Mouse (Mus musculus): ENCODE measurements around the gene Syt8. TPM values are rescaled to one million over a fixed set of nuclear protein-coding genes. Genes with fewer than 3 reads are reported as not detected.

The Syt8 gene
- total RNA-seq, 2 experiments from 2014 or later: not detected

DNA sequence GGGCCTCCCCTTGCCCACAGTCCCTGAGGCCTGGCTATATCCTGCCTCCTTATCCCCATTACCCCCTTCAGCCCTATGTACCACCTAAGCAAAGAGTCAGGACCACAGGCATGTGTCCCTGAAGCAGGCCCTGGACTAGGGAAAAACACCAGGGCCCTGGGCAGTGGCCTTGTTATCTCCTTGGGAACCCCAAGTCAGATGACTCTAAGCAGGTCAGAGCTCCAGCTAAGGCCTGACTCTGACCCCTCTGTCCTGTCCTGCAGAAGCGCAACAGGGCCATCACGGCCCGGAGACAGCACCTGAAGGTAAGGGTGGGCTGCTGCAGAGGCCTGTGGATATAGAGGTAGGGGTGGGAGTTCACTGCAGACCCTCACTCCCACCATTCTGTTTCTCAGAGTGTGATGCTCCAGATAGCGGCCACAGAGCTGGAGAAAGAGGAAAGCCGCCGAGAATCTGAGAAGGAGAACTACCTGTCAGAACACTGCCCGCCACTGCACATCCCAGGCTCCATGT, 8.3 kb downstream of the Syt8 start:
- ATAC-seq (replicated peaks; ENCODE audit: poor library complexity, severe bottlenecking): peak; percentile 11

DNA sequence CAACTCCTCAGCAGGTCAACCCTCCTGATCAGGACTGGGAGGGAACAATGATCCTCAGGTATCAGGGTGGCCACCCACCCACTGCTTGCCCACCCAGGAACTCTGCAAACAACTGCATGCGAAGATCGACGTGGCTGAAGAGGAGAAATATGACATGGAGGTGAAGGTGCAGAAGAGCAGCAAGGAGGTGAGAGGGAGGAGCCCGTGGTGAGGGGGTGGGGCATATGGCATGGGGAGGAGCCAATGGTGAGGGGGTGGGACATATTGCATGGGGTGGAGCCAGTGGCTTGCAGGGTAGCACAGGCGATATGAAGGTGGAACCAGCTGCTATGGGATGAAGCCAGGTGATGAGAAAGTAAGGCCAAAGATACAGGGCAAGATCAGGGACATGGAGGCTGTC, 8.8 kb downstream of the Syt8 start:
- no peak for ATAC-seq (replicated peaks; ENCODE audit: poor library complexity, severe bottlenecking)

DNA sequence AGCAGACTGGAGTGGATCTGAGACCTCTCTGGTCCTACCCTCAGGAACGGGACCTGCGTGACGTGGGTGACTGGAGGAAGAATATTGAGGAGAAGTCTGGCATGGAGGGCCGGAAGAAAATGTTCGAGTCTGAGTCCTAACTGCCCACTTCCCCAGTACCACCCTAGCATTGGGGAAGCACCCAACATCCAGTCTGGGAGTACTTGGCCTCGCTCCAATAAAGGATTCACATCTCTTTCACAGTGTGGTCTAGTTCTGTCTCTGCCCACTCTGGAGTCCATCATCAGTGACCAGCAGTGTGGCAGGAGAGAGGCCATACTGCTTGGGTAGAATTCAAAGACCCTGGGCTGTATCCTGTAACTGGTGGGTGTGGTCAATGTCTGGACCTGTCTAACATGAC, 9.5 kb downstream of the Syt8 start:
- no peak for ATAC-seq (replicated peaks; ENCODE audit: poor library complexity, severe bottlenecking)

DNA sequence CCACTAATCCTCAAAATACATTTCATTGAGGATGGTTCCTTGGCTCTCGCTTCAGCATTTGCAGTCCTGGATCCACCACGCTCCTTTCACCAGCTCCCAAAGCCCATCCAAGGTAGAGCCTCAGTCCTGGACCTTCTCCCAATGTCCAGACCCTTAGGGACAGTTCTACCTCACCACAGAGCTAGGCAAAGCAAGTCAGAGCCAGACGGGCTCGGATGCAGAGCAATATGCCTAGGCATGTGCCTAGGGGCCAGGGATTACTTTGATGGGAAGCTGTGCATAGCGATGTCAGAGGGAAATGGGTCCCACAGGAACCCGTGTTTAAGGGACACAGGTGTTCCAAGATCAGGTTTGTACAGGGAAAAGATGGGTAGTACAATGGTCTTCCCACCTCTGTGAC, 10.7 kb downstream of the Syt8 start:
- ATAC-seq (replicated peaks; ENCODE audit: poor library complexity, severe bottlenecking): no peak

DNA sequence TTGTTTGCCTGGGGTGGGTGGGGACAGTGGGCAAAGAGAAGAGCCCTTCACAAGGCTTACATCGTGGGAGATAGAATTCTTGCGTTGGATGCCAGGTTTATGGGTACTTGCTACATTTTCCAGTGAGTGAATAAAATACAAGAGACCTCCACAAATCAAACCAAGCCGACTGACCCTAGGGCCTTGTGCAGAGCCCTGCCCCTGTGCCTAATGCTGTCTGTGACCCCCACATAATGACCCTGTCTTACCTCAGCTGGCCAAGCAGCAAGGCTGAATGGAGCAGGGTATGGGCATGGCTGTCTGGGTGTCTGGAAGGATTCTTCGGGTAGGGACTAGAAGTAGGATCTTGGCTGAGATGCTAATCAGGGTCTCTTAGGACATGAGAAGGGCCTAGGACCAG, 11.6 kb downstream of the Syt8 start:
- no peak for ATAC-seq (replicated peaks; ENCODE audit: poor library complexity, severe bottlenecking)

DNA sequence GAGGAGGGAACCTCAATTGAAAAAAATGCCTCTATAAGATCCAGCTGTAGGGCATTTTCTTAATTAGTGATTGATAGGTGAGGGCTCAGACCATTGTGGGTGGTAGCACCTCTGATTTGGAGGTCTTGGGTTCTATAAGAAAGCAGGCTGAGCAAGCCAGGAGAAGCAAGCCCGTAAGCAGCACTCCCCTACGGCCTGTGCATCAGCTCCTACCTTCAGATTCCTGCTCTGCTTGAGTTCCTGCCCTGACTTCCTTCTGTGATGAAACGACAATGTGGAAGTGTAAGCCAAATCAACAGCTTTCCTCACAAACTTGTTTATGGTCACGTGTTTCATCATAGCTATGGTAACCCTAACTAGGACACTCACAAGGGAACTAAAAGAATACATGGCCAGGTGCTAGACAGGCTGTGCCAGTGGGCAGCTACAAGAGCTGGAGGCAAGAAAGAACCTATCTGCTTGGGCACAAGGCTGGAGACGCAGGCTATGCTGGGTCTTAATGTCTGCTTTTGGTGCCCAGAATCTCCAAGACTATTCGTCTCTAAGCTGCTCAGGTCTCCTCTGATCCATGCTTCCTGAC, 14.5 kb downstream of the Syt8 start:
- ATAC-seq (replicated peaks; ENCODE audit: poor library complexity, severe bottlenecking): peak; percentile 91

DNA sequence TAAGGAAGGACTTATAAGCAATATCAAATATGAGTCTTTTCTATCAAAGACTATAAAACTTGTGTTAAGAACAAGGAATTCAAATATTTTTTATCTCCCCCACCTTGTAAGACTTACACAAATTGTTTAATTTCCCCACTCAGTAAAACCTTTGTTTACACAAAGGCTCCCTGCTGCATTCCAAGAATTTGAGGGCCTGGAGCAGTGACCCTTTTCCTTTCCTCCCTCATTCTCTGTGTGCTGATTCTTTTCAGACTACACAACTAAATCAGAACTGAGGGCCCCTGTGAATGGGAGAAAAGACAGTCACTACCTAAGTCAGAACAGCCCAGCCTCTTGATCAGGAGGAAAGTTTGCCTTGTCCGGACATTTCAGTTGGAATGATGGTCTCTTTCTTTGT, 20.1 kb downstream of the Syt8 start:
- ATAC-seq (replicated peaks; ENCODE audit: poor library complexity, severe bottlenecking): no peak

DNA sequence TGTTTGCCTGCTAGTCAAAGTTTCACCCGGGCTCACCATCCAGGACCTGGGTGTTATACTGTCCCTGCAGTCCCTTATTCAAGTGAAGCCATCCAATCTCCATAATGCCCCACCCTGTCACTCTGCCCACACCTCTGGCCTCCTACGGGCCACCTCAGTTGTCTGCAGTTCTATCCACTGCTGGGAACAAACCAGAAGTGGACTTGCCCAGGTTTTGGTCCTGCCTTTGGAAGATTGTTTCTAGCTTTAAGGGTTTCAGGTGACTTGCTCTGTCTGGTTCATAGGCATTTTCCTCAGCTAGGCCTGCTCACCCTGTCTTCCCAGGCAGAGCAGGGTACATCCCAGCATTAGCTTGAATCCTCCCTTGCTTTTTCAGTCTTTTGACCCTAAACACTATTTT, 20.6 kb downstream of the Syt8 start:
- no peak for ATAC-seq (replicated peaks; ENCODE audit: poor library complexity, severe bottlenecking)

DNA sequence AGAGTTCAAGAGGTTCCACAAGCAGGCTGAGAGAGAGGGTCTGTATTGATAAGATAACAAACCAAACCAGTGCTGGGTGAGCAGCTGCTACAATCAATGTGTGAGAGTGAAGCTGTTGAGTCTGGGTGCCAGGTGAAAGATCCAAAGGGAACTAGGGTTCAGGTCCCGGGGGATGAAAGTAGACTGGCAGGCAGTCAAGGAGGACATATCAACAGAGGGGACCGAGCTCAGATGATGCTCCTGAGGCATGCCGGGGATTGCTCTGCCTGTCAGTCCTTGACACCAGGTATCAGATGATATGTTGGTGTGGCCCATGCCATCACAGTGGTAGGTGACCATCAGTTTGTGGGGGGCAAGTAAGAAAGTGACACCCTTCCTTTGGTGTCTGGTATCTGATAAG, 22.2 kb downstream of the Syt8 start:
- ATAC-seq (replicated peaks; ENCODE audit: poor library complexity, severe bottlenecking): no peak

DNA sequence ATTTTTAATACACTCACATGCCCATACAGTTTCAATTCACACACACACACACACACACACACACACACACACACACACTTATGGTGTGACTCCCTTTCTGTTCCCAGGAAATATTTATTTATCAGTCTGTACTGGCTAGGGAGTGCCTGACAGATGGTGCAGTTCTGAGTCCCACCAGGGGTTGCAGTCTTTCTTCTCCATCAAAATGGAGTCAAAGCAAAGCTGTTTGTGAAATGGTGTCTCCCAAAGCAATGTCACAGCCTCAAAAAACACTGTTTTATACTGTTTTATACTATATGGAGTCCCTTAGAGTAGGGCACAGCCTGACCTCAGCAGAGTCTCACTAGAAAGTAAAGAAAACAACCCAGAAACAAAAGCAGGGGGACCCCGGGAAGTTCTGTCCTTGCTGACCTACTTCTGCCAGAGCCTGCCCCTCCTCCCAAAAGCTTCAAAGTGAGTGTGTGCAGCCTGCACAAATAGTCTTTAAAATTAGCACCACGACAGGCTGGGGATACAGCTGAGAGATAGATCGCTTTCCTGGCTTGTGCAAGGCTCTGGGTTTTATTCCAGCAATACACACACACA, 22.7 kb downstream of the Syt8 start:
- no peak for ATAC-seq (replicated peaks; ENCODE audit: poor library complexity, severe bottlenecking)

DNA sequence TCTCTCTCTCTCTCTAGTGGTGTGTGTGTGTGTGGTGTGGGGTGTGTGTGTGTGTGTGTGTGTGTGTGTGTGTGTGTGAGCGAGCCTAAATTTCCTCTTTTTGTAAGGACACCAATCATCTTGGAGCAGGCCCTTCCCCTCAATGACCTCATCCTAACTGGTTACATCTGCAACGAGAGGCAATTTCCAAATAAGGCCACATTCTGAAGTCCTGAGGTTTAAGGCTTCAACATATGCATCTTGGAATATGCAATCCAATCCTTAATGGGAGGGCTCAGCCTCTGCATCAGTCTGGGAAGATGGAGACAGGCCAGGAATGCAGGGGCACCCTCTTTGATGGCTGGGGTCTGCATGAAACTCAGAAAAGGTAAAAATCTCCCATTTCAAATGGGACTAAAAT, 23.4 kb downstream of the Syt8 start:
- ATAC-seq (replicated peaks; ENCODE audit: poor library complexity, severe bottlenecking): peak; percentile 43

DNA sequence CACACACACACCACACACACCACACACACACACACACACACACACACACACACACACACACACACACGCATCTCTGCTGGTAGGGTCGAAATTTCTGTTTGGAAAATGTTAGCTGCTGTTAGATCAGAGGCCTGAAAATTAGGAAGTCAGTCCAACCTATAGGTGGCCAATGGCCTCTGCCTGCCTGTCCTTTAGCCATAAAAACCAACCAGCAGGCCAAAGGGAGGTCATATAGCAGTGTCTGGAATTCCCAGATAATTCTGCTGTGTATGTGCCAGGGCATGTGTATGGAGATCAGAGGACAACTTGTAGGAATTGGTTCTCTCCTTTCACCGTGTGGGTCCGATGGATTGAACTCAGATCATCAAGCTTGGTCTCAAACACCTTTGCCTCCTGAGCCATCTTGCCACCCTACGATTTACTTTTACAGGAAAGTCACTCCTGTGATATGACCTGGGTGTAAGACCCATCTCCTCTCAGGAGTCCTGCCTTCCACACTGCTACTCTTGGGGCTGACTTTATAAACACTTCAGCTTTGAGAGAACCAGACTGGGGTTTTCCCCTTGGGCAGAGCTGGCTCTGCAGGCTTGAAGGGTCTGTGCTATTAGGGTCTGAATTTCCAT, 24.1 kb downstream of the Syt8 start:
- no peak for ATAC-seq (replicated peaks; ENCODE audit: poor library complexity, severe bottlenecking)

DNA sequence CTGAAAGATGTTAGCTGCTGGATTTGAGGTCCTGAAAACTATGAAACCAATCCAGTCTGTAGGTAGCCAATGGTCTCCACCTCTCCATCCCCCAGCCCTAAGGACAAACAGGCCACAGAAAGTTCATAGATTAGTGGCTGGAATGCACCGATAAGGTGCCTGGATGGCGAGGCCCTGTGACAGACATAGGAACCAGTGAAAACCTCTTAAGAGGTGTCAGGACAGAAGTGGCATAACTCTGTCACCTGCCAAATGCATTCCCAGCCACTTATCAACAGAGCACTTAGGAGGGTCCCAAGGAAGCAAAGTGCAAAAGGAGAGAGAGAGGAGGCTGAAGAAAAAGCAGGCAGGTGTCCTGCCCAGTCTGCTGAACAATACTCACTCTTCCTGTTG, 24.6 kb downstream of the Syt8 start:
- no peak for ATAC-seq (replicated peaks; ENCODE audit: poor library complexity, severe bottlenecking)

DNA sequence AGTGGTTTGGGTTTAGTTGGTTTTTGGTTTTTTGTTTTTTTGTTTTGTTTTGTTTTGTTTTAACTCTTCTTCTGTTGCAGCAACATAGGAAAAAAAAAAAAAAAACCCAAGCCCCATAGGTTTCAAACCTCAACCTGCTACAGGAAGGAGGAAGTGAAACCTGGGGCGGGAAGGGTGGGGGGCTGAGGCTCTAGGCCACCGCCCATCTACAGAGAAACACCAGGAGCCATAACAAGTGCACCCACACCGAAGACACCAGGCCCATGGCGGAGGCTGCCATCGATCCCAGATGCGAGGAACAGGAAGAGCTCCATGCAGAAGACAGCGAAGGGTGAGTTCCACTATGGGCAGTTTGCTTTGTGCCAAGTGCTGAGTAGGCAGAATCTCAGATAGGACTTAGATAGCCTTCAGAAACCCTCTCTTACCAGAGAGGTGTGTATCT, 26.0 kb downstream of the Syt8 start, which contains the start of gene Lsp1:
Gene Lsp1 (plus strand): TSS at position 174 of the 442 bp plus-strand sequence.
- ATAC-seq (replicated peaks; ENCODE audit: poor library complexity, severe bottlenecking): peak; percentile 67

DNA sequence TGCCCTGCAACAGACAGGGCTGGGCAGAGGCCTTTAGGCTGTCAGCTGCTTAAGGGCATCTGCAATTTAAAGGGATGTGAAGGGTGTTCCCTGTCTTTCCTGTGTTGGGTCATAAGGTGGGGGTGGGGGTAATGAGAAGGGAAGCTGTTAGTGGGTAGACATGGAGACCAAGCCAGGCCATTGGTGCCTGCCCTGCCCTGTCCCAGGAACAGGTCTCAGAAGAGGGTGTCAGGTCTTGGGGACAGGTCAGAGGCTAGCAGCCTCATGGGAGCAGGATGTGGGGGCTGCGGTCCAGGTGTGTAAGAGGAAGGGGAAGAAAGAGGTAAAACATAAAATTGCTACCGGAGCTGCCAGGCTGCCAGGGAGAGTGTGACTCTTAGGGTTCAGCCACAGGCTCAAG, 26.8 kb downstream of the Syt8 start:
- ATAC-seq (replicated peaks; ENCODE audit: poor library complexity, severe bottlenecking): peak; percentile 40

DNA sequence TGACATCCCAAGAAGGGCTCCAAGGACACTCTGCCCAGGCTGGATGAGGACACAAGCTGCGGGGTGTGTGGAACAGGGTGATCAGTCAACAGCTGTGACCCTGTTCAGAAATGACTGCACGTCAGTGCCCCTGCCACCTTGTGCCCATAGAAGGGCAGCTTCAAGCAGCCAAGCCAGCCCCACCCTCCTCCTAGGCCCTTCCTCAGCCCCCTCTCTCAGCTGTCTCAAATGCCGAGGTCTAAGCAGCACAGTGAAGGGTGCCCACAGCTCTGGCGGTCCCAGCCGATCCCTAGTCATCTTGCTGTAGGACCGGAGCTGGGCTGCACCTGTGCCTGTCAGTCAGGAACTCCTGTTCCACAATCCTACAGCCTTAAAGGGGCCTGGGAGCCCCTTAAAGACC, 27.5 kb downstream of the Syt8 start:
- ATAC-seq (replicated peaks; ENCODE audit: poor library complexity, severe bottlenecking): no peak

DNA sequence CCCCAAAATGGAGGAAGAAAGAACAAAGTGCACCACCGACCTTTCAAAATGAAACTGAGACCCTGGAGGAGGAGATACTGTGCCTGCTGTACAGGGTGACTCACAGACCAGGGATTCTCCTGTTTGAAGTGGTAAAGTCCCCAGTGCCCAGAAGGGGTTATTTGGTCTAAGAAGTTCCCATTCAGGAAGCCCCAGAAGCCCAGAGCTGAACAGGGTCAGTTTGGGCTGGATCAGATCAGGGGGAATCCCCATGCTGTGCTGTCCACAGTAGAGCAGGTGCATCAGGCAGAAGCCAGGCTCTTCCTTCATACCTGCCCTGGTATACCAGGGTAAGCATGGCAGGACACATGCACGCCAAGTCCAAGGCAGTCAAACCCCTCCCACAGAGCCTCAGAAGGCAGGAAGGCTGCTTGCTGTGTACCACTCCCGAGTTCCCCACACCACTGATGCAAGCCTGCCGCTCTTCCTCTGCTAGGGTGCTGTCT, 28.0 kb downstream of the Syt8 start:
- ATAC-seq (replicated peaks; ENCODE audit: poor library complexity, severe bottlenecking): peak; percentile 31

DNA sequence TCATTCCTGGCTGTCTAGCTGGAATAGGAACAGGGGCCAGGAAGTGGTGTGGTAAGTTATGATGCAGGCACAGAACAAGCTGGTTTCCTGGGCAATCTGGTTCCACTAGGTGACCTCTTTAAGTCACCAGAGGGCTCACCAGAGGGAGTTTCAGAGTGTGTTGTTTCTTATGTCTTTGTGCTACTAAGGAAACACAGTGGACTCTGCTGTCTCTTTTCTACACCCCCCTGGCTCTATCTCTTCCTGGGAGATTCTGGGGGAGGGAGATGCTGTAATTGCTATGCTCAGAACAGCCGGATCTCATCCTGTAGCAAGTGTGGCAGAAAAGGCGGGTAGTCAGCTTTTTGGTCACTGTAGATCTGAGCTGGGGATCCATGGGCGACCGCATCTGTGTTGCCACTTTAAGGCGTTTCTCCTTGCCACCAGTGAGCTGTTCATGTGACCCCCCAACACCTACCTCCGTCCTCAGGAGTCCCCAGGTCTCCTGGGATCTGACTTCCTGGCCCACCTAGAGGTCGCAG, 35.6 kb downstream of the Syt8 start:
- ATAC-seq (replicated peaks; ENCODE audit: poor library complexity, severe bottlenecking): peak; percentile 43; the same call in 1 of the 2 replicates

DNA sequence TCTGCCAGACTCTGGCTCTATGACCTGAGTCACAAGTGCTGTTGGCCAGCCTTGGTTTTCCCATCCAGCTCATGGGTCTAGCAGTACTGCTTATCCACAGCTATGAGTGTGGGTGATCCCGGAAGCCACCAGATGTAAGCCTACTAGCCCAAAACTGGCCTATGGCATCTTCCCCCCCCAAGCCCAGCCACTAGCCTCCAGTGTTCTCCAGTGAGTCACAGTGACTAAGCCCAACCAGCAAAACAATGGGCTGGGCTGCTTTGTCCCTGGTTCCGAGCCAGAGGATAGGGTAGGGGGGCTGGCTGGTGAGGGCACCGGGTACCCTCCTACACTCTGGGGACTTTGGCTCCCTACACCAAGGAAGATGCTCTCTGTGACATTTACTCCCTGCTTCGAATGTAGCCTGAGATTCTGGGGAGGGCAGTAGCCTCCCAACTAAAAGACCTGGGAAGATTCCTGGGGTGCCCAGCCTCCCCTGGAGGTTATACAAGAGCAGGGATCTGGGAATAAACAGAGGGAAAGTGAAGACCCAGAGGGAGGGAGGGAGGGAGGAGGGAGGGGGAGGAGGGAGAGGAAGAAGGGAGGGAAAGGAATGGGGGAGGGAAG, 36.3 kb downstream of the Syt8 start:
- ATAC-seq (replicated peaks; ENCODE audit: poor library complexity, severe bottlenecking): 0 out of 2 replicates have a peak, but pooled peaks have one; percentile 28

DNA sequence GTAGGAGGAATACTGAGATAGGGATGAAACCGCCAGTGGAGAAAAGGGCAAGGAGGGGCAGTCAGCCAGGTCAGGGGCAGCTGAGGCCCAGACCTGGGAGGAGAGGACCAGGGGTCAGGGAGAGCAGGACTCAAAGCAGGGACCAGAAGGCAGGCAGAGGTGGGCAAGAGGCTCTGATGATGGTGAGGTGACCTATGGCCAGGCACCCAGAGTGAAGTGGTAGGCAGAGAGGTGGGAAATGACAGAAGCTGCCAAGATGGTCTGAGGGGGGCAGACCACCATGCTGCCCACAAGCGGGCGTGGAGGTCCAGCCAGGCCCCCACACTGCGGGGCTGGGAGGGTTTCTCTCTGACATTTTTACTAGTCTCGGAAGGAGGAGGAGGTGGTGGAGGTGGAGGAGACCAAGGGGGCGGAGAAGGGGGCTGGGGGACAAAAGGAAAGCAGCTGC, 36.8 kb downstream of the Syt8 start:
- ATAC-seq (replicated peaks; ENCODE audit: poor library complexity, severe bottlenecking): no peak

All from granulocyte monocyte progenitor cell, adult 5-6 weeks (primary cell).